Mouse (Mus musculus): Measurements from ENCODE around the gene Atp2b2. TPM values are rescaled to one million over a fixed set of nuclear protein-coding genes. Genes with fewer than 3 reads are reported as not detected.
A peak's percentile ranks its signal among the peaks of the same experiment; 100 is the strongest.

Gene Atp2b2
- polyA plus RNA-seq, 1 experiment from 2014 or later, result 0.97 TPM

DNA sequence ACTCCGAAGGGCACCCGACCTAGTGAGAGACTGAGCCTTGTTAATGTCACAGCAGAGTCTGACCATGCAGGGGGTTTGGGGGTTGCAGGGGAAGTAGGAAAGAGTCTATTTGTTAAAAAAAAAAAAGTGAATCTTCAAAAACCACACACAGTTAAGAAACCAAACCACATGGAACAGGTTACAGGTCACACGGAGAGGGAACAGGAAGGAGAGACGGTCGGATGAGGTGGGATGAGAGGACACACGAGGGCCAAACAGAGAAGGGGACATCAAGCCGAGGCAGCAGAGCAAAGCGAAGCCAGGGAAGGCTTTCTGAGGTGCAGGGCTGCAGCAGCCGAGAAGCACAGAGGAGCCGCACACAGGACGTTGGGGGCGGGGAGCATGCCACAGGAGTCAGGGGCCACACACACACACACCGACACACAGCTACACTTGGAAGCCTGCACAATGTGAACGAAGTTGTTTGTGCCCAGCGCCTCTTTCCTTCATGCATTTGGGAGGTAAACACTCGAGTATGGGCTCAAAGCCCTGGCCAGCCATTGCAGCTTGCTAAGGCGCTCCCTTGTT is 293.2 kb downstream of the Atp2b2 start:
- no peak overlapping the region for H3K27ac ChIP-seq (ENCODE audit: low read length)
- H3K9me3 ChIP-seq (replicated peaks; ENCODE audit: control insufficient read depth, low read length), result no peaks in the 10 kb centered on the region
- no peaks in the 10 kb centered on the region for H3K4me1 ChIP-seq (ENCODE audit: control insufficient read depth, insufficient read depth, low read length)
- WGBS, result 55% methylated on average over 17 of the region's 17 CpGs
- H3K9ac ChIP-seq (ENCODE audit: low read length), result no peak overlapping the region
- H3K4me2 ChIP-seq (ENCODE audit: low read depth, low read length), result no peak overlapping the region
- no peaks in the 10 kb centered on the region for H3K36me3 ChIP-seq (ENCODE audit: control insufficient read depth, insufficient read depth, low read length)
- no peak for ATAC-seq (ENCODE audit: insufficient read depth, low FRiP score)
- peaks cover 11% of the 10 kb centered on the region for H3K27me3 ChIP-seq (ENCODE audit: control insufficient read depth, insufficient read depth, low read length)
- no peak overlapping the region for H3K4me3 ChIP-seq (replicated peaks; ENCODE audit: low read length)

DNA sequence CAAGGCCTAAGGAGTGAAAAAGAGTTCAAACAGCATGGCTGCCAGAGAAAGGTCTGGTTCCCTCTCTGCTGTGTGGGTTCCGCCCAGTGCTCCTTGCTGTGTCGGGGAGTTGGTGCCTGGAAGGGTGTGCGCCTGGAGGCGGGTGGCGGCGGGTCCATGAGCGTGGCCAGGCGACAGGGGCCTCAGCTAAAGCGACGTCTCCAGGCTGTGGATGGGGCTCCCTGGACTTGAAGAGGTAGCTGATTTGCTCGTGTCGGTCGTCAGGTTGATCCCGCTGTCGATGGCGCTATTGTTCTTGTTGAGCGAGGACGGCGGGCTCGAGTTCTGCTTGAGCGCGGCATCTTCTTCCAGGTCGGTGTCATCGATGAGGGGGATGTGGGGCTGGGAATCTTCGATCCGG is 294.1 kb downstream of the Atp2b2 start:
- peak overlapping the region; percentile 20 for H3K4me3 ChIP-seq (replicated peaks; ENCODE audit: low read length)

GRCm38 (mm10) chr6:113747284-113747683 is 295.1 kb downstream of the Atp2b2 start:
- no peak overlapping the region for H3K27ac ChIP-seq (ENCODE audit: low read length)
- WGBS, result 80% methylated on average over 14 of the region's 14 CpGs
- no peak overlapping the region for H3K9ac ChIP-seq (ENCODE audit: low read length)
- H3K9me3 ChIP-seq (replicated peaks; ENCODE audit: control insufficient read depth, low read length), result no peaks in the 10 kb centered on the region
- peaks cover 11% of the 10 kb centered on the region for H3K27me3 ChIP-seq (ENCODE audit: control insufficient read depth, insufficient read depth, low read length)
- no peaks in the 10 kb centered on the region for H3K36me3 ChIP-seq (ENCODE audit: control insufficient read depth, insufficient read depth, low read length)
- no peak overlapping the region for H3K4me3 ChIP-seq (replicated peaks; ENCODE audit: low read length)
- no peaks in the 10 kb centered on the region for H3K4me1 ChIP-seq (ENCODE audit: control insufficient read depth, insufficient read depth, low read length)
- no peak overlapping the region for H3K4me2 ChIP-seq (ENCODE audit: low read depth, low read length)
- ATAC-seq (ENCODE audit: insufficient read depth, low FRiP score), result no peak

More for the DNA sequence above, 294.1 kb downstream of the Atp2b2 start:
- Histone ChIP-seq H3K27me3 (ENCODE audit: control insufficient read depth, insufficient read depth, low read length) (peaks cover 11% of the 10 kb centered on the region), H3K27ac (ENCODE audit: low read length) (no peak overlapping the region), H3K9ac (ENCODE audit: low read length) (no peak overlapping the region), H3K36me3 (ENCODE audit: control insufficient read depth, insufficient read depth, low read length) (no peaks in the 10 kb centered on the region), H3K9me3 (replicated peaks; ENCODE audit: control insufficient read depth, low read length) (no peaks in the 10 kb centered on the region), H3K4me2 (ENCODE audit: low read depth, low read length) (peak overlapping the region; percentile 40; the same call in 1 of the 2 replicates), H3K4me1 (ENCODE audit: control insufficient read depth, insufficient read depth, low read length) (no peaks in the 10 kb centered on the region)
- WGBS, result 29% methylated on average over 26 of the region's 26 CpGs
- no peak; the same call in 1 of the 2 replicates for ATAC-seq (ENCODE audit: insufficient read depth, low FRiP score)

- H3K9me3 ChIP-seq (replicated peaks; ENCODE audit: control insufficient read depth, low read length), result no peaks in the 10 kb centered on the region
- no peak overlapping the region for H3K27ac ChIP-seq (ENCODE audit: low read length)
- no peak overlapping the region for H3K4me3 ChIP-seq (replicated peaks; ENCODE audit: low read length)
- H3K4me2 ChIP-seq (ENCODE audit: low read depth, low read length), result no peak overlapping the region
- H3K27me3 ChIP-seq (ENCODE audit: control insufficient read depth, insufficient read depth, low read length), result peaks cover 11% of the 10 kb centered on the region
- H3K4me1 ChIP-seq (ENCODE audit: control insufficient read depth, insufficient read depth, low read length), result no peaks in the 10 kb centered on the region
- no peak overlapping the region for H3K9ac ChIP-seq (ENCODE audit: low read length)
- no peak for ATAC-seq (ENCODE audit: insufficient read depth, low FRiP score)
- no peaks in the 10 kb centered on the region for H3K36me3 ChIP-seq (ENCODE audit: control insufficient read depth, insufficient read depth, low read length)
These were observed 297.3 kb downstream of the Atp2b2 start for GRCm38 (mm10) chr6:113745117-113745516.

- Histone ChIP-seq H3K4me3 (replicated peaks; ENCODE audit: low read length) (no peak overlapping the region), H3K9me3 (replicated peaks; ENCODE audit: control insufficient read depth, low read length) (no peaks in the 10 kb centered on the region), H3K27me3 (ENCODE audit: control insufficient read depth, insufficient read depth, low read length) (peaks cover 3% of the 10 kb centered on the region), H3K36me3 (ENCODE audit: control insufficient read depth, insufficient read depth, low read length) (0 out of 2 replicates have a peak, but pooled peaks cover 2% of the 10 kb centered on the region), H3K27ac (ENCODE audit: low read length) (no peak overlapping the region), H3K4me2 (ENCODE audit: low read depth, low read length) (no peak overlapping the region), H3K4me1 (ENCODE audit: control insufficient read depth, insufficient read depth, low read length) (peaks cover 9% of the 10 kb centered on the region), H3K9ac (ENCODE audit: low read length) (no peak overlapping the region)
- no peak for ATAC-seq (ENCODE audit: insufficient read depth, low FRiP score)
- 47% methylated on average over 1 of the region's 1 CpGs for WGBS
These were observed 299.3 kb downstream of the Atp2b2 start for GRCm38 (mm10) chr6:113743111-113743510.

DNA sequence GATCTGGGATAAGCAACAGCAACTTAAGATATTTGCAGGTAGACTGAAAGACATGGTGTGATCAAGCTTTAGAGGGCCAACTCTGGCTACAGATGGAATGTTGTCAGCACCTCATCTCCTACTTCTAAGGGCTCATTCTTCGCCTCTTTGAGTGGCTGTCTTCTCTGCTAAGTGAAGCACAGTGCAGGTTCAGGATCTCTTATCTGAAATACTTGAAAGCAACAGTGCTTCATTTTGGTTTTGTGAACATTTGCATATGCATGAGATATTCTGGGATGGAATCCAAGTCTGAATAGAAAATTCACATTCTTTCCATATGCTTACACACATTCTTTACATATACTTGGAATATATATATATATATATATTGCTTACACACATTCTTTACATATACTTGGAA is 300.1 kb downstream of the Atp2b2 start:
- ATAC-seq (ENCODE audit: insufficient read depth, low FRiP score), result no peak
- Histone ChIP-seq H3K4me2 (ENCODE audit: low read depth, low read length) (no peak overlapping the region), H3K27ac (ENCODE audit: low read length) (no peak overlapping the region), H3K4me3 (replicated peaks; ENCODE audit: low read length) (no peak overlapping the region), H3K9me3 (replicated peaks; ENCODE audit: control insufficient read depth, low read length) (no peaks in the 10 kb centered on the region), H3K9ac (ENCODE audit: low read length) (no peak overlapping the region), H3K4me1 (ENCODE audit: control insufficient read depth, insufficient read depth, low read length) (peaks cover 9% of the 10 kb centered on the region), H3K36me3 (ENCODE audit: control insufficient read depth, insufficient read depth, low read length) (peaks cover 8% of the 10 kb centered on the region; the same call in 1 of the 2 replicates), H3K27me3 (ENCODE audit: control insufficient read depth, insufficient read depth, low read length) (no peaks in the 10 kb centered on the region)
- WGBS, result 79% methylated on average over 1 of the region's 1 CpGs

- H3K27ac ChIP-seq (ENCODE audit: low read length), result no peak overlapping the region
- H3K4me1 ChIP-seq (ENCODE audit: control insufficient read depth, insufficient read depth, low read length), result peaks cover 9% of the 10 kb centered on the region
- H3K4me2 ChIP-seq (ENCODE audit: low read depth, low read length), result no peak overlapping the region
- no peak overlapping the region for H3K9ac ChIP-seq (ENCODE audit: low read length)
- H3K9me3 ChIP-seq (replicated peaks; ENCODE audit: control insufficient read depth, low read length), result no peaks in the 10 kb centered on the region
- peaks cover 8% of the 10 kb centered on the region; the same call in 1 of the 2 replicates for H3K36me3 ChIP-seq (ENCODE audit: control insufficient read depth, insufficient read depth, low read length)
- H3K27me3 ChIP-seq (ENCODE audit: control insufficient read depth, insufficient read depth, low read length), result no peaks in the 10 kb centered on the region
- no peak for ATAC-seq (ENCODE audit: insufficient read depth, low FRiP score)
- 64% methylated on average over 2 of the region's 2 CpGs for WGBS
- no peak overlapping the region for H3K4me3 ChIP-seq (replicated peaks; ENCODE audit: low read length)
These were observed 301.0 kb downstream of the Atp2b2 start for GRCm38 (mm10) chr6:113741425-113741824.

GRCm38 (mm10) chr6:113740236-113741217 is 301.9 kb downstream of the Atp2b2 start, which contains the start of gene Sec13:
TSS of gene Sec13 (minus strand) at chr6:113740743.
- Histone ChIP-seq H3K27me3 (ENCODE audit: control insufficient read depth, insufficient read depth, low read length) (no peaks in the 10 kb centered on the region), H3K36me3 (ENCODE audit: control insufficient read depth, insufficient read depth, low read length) (peaks cover 16% of the 10 kb centered on the region; the same call in 1 of the 2 replicates), H3K4me3 (replicated peaks; ENCODE audit: low read length) (peak within 1 kb of the TSS; percentile 75), H3K9ac (ENCODE audit: low read length) (peak within 1 kb of the TSS; percentile 89), H3K27ac (ENCODE audit: low read length) (peak within 1 kb of the TSS; percentile 28; the same call in 1 of the 2 replicates), H3K9me3 (replicated peaks; ENCODE audit: control insufficient read depth, low read length) (no peaks in the 10 kb centered on the region), H3K4me2 (ENCODE audit: low read depth, low read length) (peak within 1 kb of the TSS; percentile 91), H3K4me1 (ENCODE audit: control insufficient read depth, insufficient read depth, low read length) (peaks cover 9% of the 10 kb centered on the region)
- ATAC-seq (ENCODE audit: insufficient read depth, low FRiP score), result peak; percentile 83; the same call in 1 of the 2 replicates
- WGBS, result 6% methylated on average over 41 of the region's 41 CpGs
